Mouse (Mus musculus) G1E (cell line): ENCODE results near the gene Kcnn3.

Experiments used
- CTCF ChIP-seq: IDR thresholded peaks from 2 replicates; pipeline ENCODE4 v1.5.1; 2012; ENCODE audit warnings: low read depth, low read length, inconsistent platforms, mixed read lengths
- POLR2AphosphoS5 ChIP-seq: IDR thresholded peaks from 2 replicates; pipeline ENCODE4 v1.6.1; 2012; ENCODE audit warnings: low read depth, low read length, inconsistent platforms; ENCODE audit not compliant: insufficient replicate concordance

- TF ChIP-seq POLR2AphosphoS5 (no peak), CTCF (no peak)
These were observed 79.0 kb downstream of the Kcnn3 start for GRCm38 (mm10) chr3:89598967-89599366.
